Mouse (Mus musculus) intestine, postnatal 0 days (tissue): Measurements from ENCODE around the gene Bco1. TPM values are rescaled to one million over a fixed set of nuclear protein-coding genes. Genes with fewer than 3 reads are reported as not detected.

Experiments
- ATAC-seq: fragments of 200-750 bp; cut with Nextera tagmentation; 2 replicates; pipeline ENCODE4 v1.8.0; 2017; ENCODE audit warnings: mild to moderate bottlenecking, moderate TSS enrichment, moderate library complexity
- H3K27ac ChIP-seq: fragments of 300-500 bp; sonication (generic); 2 replicates; pipeline ENCODE4 v1.5.1; 2014; ENCODE audit warnings: mild to moderate bottlenecking, low read depth, low read length, moderate library complexity
- H3K27me3 ChIP-seq: fragments of 300-500 bp; sonication (generic); replicated peaks from 2 replicates; pipeline ENCODE4 v1.6.1; 2014; ENCODE audit warnings: low read length, mixed read lengths; ENCODE audit not compliant: control insufficient read depth, insufficient read depth
- H3K36me3 ChIP-seq: fragments of 300-500 bp; sonication (generic); 2 replicates; pipeline ENCODE4 v1.6.1; 2014; ENCODE audit warnings: mild to moderate bottlenecking, moderate library complexity; ENCODE audit not compliant: control insufficient read depth, insufficient read depth
- H3K4me1 ChIP-seq: fragments of 300-500 bp; sonication (generic); replicated peaks from 2 replicates; pipeline ENCODE4 v1.6.1; 2014; ENCODE audit warnings: antibody characterized with exemption, low read length, mixed read lengths; ENCODE audit not compliant: control insufficient read depth, insufficient read depth
- H3K4me2 ChIP-seq: fragments of 300-500 bp; sonication (generic); replicated peaks from 2 replicates; pipeline ENCODE4 v1.6.1; 2014; ENCODE audit warnings: low read depth, mild to moderate bottlenecking, moderate library complexity
- H3K4me3 ChIP-seq: fragments of 300-500 bp; sonication (generic); 2 replicates; pipeline ENCODE4 v1.5.1; 2014; ENCODE audit warnings: low read depth, low read length
- H3K9ac ChIP-seq: fragments of 300-500 bp; sonication (generic); 2 replicates; pipeline ENCODE4 v1.6.1; 2014; ENCODE audit warnings: mild to moderate bottlenecking, low read depth, low read length
- H3K9me3 ChIP-seq: fragments of 300-500 bp; sonication (generic); 2 replicates; pipeline ENCODE4 v1.6.1; 2016; ENCODE audit warnings: mixed run types; ENCODE audit not compliant: control insufficient read depth
- CTCF ChIP-seq: sonication (generic); IDR thresholded peaks from 2 replicates; pipeline ENCODE4 v1.5.1; 2016; ENCODE audit warnings: low read depth, mild to moderate bottlenecking, control low read depth, antibody characterized with exemption, moderate library complexity
- WGBS: fragments of 180-500 bp; shearing (Covaris S2); extraction: QIAGEN DNeasy Blood & Tissue Kit; methylation state at CpG from one replicate; pipeline ENCODE4 v1.1.7; 2014; 5-methylcytosine and 5-hydroxymethylcytosine counted together
- polyA plus RNA-seq: library from polyadenylated mRNA; unstranded; fragments of >200 nt; fragmentation: Nextera tagmentation; extraction: Ambion mirVana; gene quantifications from 2 replicates; pipeline ENCODE4 v1.2.1, GENCODE M21; 2015

The Bco1 gene
- polyA plus RNA-seq, 1 experiment from 2014 or later, result 0.55 TPM

DNA sequence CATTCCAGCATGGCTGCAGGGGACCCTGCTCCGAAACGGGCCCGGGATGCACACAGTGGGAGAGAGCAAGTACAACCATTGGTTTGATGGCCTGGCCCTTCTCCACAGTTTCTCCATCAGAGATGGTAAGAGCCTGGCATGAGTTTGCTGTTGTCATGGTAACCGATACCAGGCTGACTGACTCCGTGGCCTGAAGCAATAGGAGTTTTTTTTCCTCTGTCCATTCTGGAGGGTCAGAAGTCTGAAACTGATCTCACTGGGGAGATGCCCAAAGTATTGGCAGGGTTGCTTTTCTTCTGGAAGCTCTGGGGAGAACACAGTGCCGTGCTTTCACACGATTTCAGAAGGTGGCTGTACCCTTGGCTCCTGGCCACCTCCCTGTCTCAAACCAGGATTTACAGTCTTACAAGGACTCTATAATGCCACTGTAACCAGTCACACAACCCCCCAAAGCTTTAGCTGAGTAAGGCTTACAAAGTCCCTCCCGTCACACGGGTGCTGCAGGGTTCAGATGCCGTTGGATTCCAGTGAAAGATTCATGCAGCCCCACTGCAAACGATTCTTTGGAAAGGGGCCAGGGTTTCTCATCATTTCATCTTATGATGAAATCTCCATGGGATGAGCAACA, 2.0 kb downstream of the Bco1 start:
- WGBS, result 35% methylated on average over 11 of the region's 11 CpGs
- Histone ChIP-seq H3K4me3 (no peak overlapping the region), H3K4me1 (no peaks in the 10 kb centered on the region), H3K4me2 (no peak overlapping the region; the same call in 1 of the 2 replicates), H3K27ac (no peak overlapping the region), H3K9me3 (0 out of 2 replicates have a peak, but pooled peaks cover 4% of the 10 kb centered on the region), H3K27me3 (no peaks in the 10 kb centered on the region), H3K9ac (no peak overlapping the region), H3K36me3 (no peaks in the 10 kb centered on the region)
- no peak for TF ChIP-seq CTCF
- ATAC-seq, result no peak

DNA sequence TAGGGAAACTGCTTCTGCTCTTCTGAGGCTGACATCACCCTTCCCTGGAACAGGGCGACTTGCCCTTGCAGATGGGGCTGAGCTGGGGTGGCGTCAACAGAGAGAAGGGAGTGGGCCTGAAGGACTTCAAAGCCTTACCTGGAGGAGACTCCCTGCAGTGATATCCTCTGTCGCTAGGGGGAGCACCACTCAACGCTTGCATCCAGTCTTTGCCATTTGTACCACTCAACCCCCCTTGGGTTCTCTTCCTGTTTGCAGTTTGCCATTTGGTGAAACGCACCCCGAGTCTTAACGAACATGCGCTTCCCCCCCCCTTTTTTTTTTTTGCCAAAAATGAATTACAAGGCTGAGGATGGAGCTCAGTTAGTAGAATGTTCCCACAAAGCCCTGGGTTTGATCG, 11.9 kb downstream of the Bco1 start:
- Histone ChIP-seq H3K27ac (no peak overlapping the region), H3K4me3 (no peak overlapping the region), H3K9me3 (no peaks in the 10 kb centered on the region), H3K4me1 (no peaks in the 10 kb centered on the region), H3K4me2 (no peak overlapping the region), H3K9ac (no peak overlapping the region), H3K36me3 (no peaks in the 10 kb centered on the region), H3K27me3 (no peaks in the 10 kb centered on the region)
- 15% methylated on average over 9 of the region's 9 CpGs for WGBS
- TF ChIP-seq CTCF, result peak; percentile 90
- ATAC-seq, result no peak

DNA sequence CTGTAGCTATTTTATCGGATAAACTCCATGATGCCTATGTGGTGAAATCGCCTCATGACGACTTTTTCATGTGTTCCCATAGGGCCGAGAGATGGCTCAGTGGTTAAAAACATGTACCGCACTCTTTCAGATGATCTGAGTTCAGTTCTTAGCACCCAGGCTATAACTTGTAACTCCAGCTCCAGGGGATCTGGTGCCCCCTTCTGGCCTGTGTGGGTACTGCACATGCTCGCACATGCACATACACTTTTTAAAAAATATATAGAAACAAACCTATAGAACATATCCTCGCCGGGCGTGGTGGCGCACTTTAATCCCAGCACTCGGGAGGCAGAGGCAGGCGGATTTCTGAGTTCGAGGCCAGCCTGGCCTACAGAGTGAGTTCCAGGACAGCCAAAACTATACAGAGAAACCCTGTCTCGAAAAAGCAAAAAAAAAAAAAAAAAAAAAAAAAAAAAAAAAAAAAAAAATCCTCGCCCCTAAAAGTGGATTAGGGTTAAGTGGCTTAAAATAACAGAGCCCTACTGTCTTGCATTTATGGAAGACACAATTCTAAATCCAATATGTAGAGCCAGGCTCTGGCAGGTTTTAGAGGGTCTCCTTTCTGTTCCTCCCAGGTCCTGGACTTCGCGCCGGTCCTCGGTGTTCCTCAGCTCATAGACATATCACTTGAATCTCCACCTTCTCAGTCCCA, 13.5 kb downstream of the Bco1 start:
- Histone ChIP-seq H3K9me3 (no peaks in the 10 kb centered on the region), H3K36me3 (no peaks in the 10 kb centered on the region), H3K4me2 (no peak overlapping the region), H3K4me3 (no peak overlapping the region), H3K27me3 (no peaks in the 10 kb centered on the region), H3K27ac (no peak overlapping the region), H3K4me1 (no peaks in the 10 kb centered on the region), H3K9ac (no peak overlapping the region)
- TF ChIP-seq CTCF, result peak; percentile 55
- 92% methylated on average over 19 of the region's 19 CpGs for WGBS
- ATAC-seq, result no peak

DNA sequence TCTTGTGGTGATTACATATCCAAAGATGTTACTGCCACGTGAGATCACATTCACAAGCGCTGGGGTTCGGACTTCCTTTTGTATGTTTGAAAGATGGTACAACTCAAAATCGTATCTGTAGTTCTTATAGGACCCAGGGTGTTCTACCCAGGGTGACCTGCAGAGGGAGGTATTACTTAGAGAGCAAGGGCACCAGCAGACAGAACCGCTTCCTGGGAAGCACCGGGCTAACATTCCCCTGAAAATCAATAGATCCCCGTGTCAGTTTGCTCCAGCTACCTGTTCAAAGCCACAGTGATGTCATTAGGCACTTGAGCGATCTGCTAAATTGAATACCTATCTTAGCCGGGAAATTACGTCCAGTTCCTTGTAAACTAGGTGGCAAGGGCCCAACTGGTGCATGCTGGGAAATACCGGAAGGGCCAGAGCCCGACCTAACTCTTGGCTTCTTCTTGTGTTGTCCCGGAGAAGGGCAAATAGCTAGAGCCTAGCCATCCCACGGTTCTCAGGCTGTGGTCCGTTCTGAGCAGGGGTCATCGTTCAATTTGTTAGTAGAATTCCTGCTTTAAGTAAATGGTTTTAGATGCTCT, 14.2 kb downstream of the Bco1 start:
- Histone ChIP-seq H3K27ac (no peak overlapping the region), H3K27me3 (no peaks in the 10 kb centered on the region), H3K4me2 (peak overlapping the region; percentile 28; the same call in 1 of the 2 replicates), H3K4me3 (no peak overlapping the region), H3K4me1 (no peaks in the 10 kb centered on the region), H3K9ac (no peak overlapping the region), H3K36me3 (no peaks in the 10 kb centered on the region), H3K9me3 (no peaks in the 10 kb centered on the region)
- WGBS, result 47% methylated on average over 16 of the region's 16 CpGs
- ATAC-seq, result no peak
- peak; percentile 82 for TF ChIP-seq CTCF

DNA sequence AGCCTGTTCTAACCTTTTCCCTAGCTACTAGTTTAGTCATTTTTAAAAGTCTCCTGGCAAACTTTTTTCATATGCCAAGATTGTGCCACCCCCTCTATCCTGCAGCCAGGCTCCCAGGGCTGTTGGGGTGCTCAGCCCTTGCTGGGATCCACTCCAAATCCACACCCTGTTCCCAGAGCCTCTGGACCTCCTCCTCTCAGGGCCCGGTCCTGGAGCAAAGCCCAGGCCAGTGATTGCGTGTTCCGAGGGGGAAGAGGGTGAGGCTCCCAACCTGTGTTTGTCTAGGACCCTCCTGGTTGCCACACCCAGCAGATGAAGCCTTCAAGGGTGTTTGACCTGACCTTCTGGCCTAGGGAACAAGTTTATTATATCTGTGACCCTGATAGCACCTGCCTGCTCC, 16.0 kb downstream of the Bco1 start:
- H3K4me3 ChIP-seq, result no peak overlapping the region
- no peak overlapping the region for H3K27ac ChIP-seq
- no peaks in the 10 kb centered on the region for H3K36me3 ChIP-seq
- no peak overlapping the region for H3K4me2 ChIP-seq
- 29% methylated on average over 3 of the region's 3 CpGs for WGBS
- no peak for ATAC-seq
- TF ChIP-seq CTCF, result no peak
- H3K4me1 ChIP-seq, result no peaks in the 10 kb centered on the region
- no peaks in the 10 kb centered on the region for H3K27me3 ChIP-seq
- H3K9me3 ChIP-seq, result no peaks in the 10 kb centered on the region
- H3K9ac ChIP-seq, result no peak overlapping the region

DNA sequence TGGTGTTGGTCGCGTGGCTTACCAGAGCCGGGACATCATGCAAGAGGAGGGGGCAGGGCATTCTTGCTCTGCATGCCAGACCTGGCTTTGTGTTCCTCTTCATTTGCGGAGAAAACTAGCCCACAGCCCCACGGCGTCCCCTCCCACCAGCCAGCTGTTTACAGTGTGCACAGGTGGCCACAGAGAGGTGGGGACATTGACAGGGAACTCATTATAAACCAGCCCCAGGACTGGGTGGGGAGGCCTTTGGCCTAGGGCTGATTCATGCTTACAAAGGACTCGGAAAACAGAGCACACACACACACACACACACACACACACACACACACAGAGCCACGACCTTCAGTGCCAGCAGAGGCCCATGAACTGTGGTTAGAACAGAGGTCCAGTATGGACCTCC, 16.6 kb downstream of the Bco1 start:
- WGBS, result 33% methylated on average over 8 of the region's 8 CpGs
- Histone ChIP-seq H3K9me3 (no peaks in the 10 kb centered on the region), H3K9ac (no peak overlapping the region), H3K27me3 (no peaks in the 10 kb centered on the region), H3K4me2 (no peak overlapping the region), H3K4me3 (no peak overlapping the region), H3K36me3 (no peaks in the 10 kb centered on the region), H3K27ac (no peak overlapping the region), H3K4me1 (no peaks in the 10 kb centered on the region)
- no peak for TF ChIP-seq CTCF
- ATAC-seq, result peak; percentile 26; the same call in 1 of the 2 replicates
